Mouse (Mus musculus) hematopoietic stem cell, adult 5-6 weeks (primary cell): ENCODE measurements around the gene Traf5. TPM values are rescaled to one million over a fixed set of nuclear protein-coding genes. Genes with fewer than 3 reads are reported as not detected.

ENCODE experiments used
- ATAC-seq, 2 experiments: fragments of 125-278 bp in 1 of 2; replicated peaks in 1 of 2; 2 replicates each; pipeline ENCODE4 v1.8.0; 2016 to 2017; ENCODE audit warnings: inconsistent platforms in 2 of 2, mild to moderate bottlenecking in 2 of 2, moderate number of reproducible peaks in 2 of 2, low read depth in 1 of 2, moderate TSS enrichment in 1 of 2; ENCODE audit not compliant: low FRiP score in 2 of 2, poor library complexity in 2 of 2, severe bottlenecking in 2 of 2, insufficient read depth in 1 of 2, low TSS enrichment in 1 of 2
- total RNA-seq: library from RNA; stranded (forward); fragments of 172-1452, 232-1000 nt; gene quantifications from 2 replicates; pipeline ENCODE4 v1.2.3, GENCODE M21; 2017

Traf5 gene
- total RNA-seq, 1 experiment from 2014 or later = 21.1 TPM

- ATAC-seq = no peak
Observed at GRCm38 (mm10) chr1:192076101-192076500, 16.3 kb downstream of the Traf5 start.

GRCm38 (mm10) chr1:192074824-192075223 is 17.5 kb downstream of the Traf5 start:
- no peak for ATAC-seq

GRCm38 (mm10) chr1:192072426-192072825 is 19.9 kb downstream of the Traf5 start:
- no peak for ATAC-seq

DNA sequence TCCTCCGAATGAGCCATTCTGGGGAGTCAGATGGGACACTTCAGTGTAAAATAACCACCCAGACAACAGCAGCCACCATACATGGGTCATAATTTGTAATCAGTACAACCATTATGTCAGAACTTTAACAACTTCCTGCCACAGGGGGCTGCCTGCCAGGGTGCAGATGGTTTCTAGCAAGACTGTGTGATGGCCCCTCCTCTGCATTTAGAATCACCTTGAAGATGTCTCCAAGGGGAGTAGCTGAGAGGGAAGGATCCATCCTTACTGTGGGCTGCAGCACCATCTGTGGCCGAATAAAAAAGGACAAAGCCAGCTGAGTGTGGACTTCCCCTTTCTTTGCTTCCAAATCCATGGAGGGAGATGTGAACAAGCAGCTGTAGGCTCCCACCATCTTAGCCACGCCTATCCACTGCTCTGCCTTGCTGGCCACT is 21.7 kb downstream of the Traf5 start:
- peak; percentile 61 to 81 for ATAC-seq

GRCm38 (mm10) chr1:192069971-192070591 is 22.3 kb downstream of the Traf5 start:
- ATAC-seq = peak; percentile 87 to 90

- no peak for ATAC-seq
Observed at GRCm38 (mm10) chr1:192068188-192068587, 24.2 kb downstream of the Traf5 start.

DNA sequence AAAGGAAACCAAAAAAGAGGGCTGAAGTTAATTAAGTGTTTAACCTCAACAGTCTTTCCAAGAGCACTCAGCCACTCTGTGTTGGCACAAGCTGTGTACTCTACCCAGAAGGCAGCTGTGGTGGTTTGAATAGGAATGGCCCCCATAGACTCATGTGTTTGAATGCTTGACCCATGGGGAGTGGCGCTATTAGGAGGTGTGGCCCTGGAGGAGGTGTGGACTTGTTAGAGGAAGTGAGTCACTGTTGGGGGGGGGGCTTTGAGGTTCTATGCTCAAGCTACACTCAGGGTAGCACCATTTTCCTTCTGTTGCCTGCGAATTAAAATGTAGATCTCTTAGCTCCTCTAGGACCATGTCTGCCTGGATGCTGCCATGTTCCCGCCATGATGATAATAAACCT is 25.4 kb downstream of the Traf5 start:
- no peak for ATAC-seq

- ATAC-seq = no peak
Observed at GRCm38 (mm10) chr1:192063209-192063946, 29.0 kb downstream of the Traf5 start.

DNA sequence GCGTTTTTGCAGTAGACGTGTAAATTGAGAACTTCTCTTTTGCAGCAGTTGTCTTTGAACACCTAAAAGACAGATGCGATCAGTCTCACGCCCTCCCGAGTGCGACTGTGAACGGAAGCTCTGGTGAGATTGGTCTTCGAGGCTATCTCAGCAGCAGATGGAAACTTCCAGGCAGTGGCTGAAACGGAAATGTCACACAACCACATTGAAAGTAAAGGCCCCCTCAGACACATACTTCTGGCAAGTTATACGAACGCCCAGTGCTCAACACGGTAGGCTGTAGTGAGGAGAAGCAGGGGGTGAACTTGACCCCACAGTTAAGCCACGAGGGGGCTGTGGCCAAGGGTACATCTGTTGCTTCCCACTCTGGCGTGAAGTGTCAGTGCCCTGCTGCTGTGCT is 29.7 kb downstream of the Traf5 start:
- ATAC-seq = no peak

- no peak for ATAC-seq
Observed at GRCm38 (mm10) chr1:192061666-192062306, 30.6 kb downstream of the Traf5 start.

DNA sequence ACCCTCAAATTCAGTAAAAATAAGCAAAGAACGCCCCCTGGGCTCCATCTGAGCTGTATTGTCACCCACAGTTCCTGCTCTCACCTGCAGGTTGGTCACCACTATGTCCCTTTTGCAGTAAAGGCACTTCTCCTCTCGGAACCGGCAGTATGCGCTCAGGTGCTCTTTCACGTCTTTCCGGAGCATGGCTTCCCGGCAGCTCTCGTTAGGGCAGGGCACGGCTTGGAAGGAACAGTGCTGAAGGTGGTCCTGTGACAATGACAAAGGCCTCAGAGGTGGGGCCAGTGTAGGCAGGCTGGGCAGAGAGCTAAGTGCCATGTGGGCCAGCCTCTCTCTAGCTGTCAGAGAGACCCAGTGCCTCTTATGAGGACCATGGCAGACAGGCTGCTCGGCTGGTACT is 33.4 kb downstream of the Traf5 start:
- ATAC-seq = no peak

- ATAC-seq = no peak
Observed at GRCm38 (mm10) chr1:192053726-192054125, 38.6 kb downstream of the Traf5 start.

DNA sequence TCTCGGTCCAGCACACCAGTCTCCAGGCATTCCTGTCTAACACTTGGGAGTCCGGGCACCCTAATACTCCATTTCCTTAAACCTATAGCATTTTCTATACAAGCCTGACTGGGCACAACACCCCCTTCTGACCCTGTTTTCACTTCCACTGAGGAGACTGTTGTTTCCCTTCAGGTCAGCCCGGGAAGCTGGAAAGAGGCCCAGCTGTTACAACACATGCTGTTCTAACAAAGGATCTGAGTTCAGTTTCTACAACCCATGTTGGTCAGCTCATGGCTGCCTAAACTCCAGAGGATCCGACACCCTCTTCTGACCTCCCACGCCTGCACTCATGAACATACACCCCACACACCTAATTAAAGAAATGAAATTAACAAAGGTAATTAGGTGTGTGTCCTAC is 39.4 kb downstream of the Traf5 start:
- no peak for ATAC-seq

GRCm38 (mm10) chr1:192052461-192052860 is 39.9 kb downstream of the Traf5 start:
- no peak for ATAC-seq

GRCm38 (mm10) chr1:191999022-191999421 is 93.3 kb downstream of the Traf5 start:
- ATAC-seq = no peak; a peak in 1 of 4 replicates

- no peak for ATAC-seq
Observed at GRCm38 (mm10) chr1:191996621-191997185, 95.7 kb downstream of the Traf5 start.

GRCm38 (mm10) chr1:191995916-191996315 is 96.4 kb downstream of the Traf5 start:
- ATAC-seq = no peak

DNA sequence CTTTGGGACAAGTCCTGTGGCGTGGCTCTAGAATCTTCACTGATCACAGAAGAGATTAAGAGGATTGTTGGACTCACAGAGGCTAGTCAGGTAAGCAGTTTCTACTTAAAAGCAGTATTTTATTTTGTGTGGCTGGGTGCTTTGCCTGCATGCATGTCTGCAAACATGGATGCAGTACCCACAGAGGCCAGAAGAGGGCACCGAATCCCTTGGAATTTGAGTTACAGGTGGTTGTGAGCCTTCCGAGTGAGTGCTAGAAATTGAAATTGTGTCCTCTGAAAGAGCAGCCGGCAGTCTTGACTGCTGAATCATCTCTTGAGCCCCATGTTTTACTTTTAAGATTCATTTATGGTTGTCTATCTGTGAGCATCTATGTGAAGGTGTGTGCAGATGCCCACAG is 96.9 kb downstream of the Traf5 start:
- ATAC-seq = peak in 1 of 2 experiments; percentile 54; a peak in 1 of 4 replicates
